Mouse (Mus musculus) T-cell, adult 66 days (primary cell): ENCODE results near the gene Serpine1. TPM values are rescaled to one million over a fixed set of nuclear protein-coding genes. Genes with fewer than 3 reads are reported as not detected.

Experiments used
- total RNA-seq, 2 experiments: library from RNA; stranded (reverse); gene quantifications; 3 replicates in 1 of 2; 4 replicates in 1 of 2; pipeline ENCODE4 v1.2.4; 2023

Serpine1 gene
- not detected for total RNA-seq

GRCm38 (mm10) chr5:137072079-137072960 is at the start of gene Serpine1:
Serpine1 (minus strand) TSS chr5:137072268.

GRCm38 (mm10) chr5:137115866-137116847 is 44.1 kb upstream of the Serpine1 start, which contains the start of gene Trim56:
Trim56 (minus strand) TSS chr5:137116209.

GRCm38 (mm10) chr5:137045402-137046323 is 26.4 kb downstream of the Serpine1 start, which contains the start of gene Ap1s1:
Ap1s1 (minus strand) TSS chr5:137046135.

GRCm38 (mm10) chr5:137026092-137026491 is 46.0 kb downstream of the Serpine1 start, which contains the start of gene Vgf:
Vgf (plus strand) TSS chr5:137026392.

Other genes starting within 250 kb of the Serpine1 start
- not detected for gene Col26a1, start 189.1 kb downstream of the Serpine1 start, total RNA-seq
- 1 to 10 TPM; 1.0 to 3.0 TPM for gene Ift22, start 164.1 kb downstream of the Serpine1 start, total RNA-seq
- gene Fis1, start 119.0 kb downstream of the Serpine1 start, total RNA-seq, result 100 to 1,000 TPM; 136 to 139 TPM
- gene Cldn15, start 105.7 kb downstream of the Serpine1 start, total RNA-seq, result 1 to 10 TPM; 1.2 to 1.6 TPM
- gene Plod3, start 85.2 kb downstream of the Serpine1 start, total RNA-seq, result 10 to 100 TPM; 18.1 TPM
- 10 to 100 TPM; 24.2 to 31.7 TPM for gene Znhit1, start 84.2 kb downstream of the Serpine1 start, total RNA-seq
- not detected for gene Vgf, start 45.9 kb downstream of the Serpine1 start, total RNA-seq
- gene Ap1s1, start 26.1 kb downstream of the Serpine1 start, total RNA-seq, result 10 to 100 TPM; 29.8 to 42.2 TPM
- 100 to 1,000 TPM in 1 of 2 experiments, 10 to 100 TPM in 1; 90.0 to 103 TPM for gene Trim56, start 43.9 kb upstream of the Serpine1 start, total RNA-seq
- gene Muc3, start 77.1 kb upstream of the Serpine1 start, total RNA-seq, result not detected
- gene Muc3a, start 140.1 kb upstream of the Serpine1 start, total RNA-seq, result 10 to 100 TPM in 1 of 2 experiments, 1 to 10 TPM in 1; 9.8 to 11.4 TPM
- gene Ache, start 215.3 kb upstream of the Serpine1 start, total RNA-seq, result 1 to 10 TPM in 1 of 2 experiments, under 1 TPM in 1; 0.27 to 1.2 TPM
- gene Ufsp1, start 222.4 kb upstream of the Serpine1 start, total RNA-seq, result 1 to 10 TPM in 1 of 2 experiments, not detected in 1; 1.8 TPM
- 100 to 1,000 TPM; 428 to 439 TPM for gene Srrt, start 235.4 kb upstream of the Serpine1 start, total RNA-seq
- gene Trip6, start 242.1 kb upstream of the Serpine1 start, total RNA-seq, result 1 to 10 TPM; 8.5 to 9.7 TPM